ENCODE assay signal across 8 mouse cellular contexts in genomic region chr10:59221473-59222270, GRCm38 (mm10). TPM values are rescaled to one million over a fixed set of nuclear protein-coding genes. Genes with fewer than 3 reads are reported as not detected.
DNase-seq lines count a peak whose midpoint lies in the region; ATAC-seq and TF ChIP-seq lines count a peak whose summit lies in the region.

Sept10 (minus strand) TSS chr10:59221847.
Sowahc (plus strand) TSS chr10:59221953.

- H3K9me3 ChIP-seq in embryonic facial prominence, embryonic 11.5 days (replicated peaks; ENCODE audit: control insufficient read depth, low read length): no peaks in the 10 kb centered on the region
- H3K9me3 ChIP-seq in intestine, postnatal 0 days (ENCODE audit: control insufficient read depth): no peaks in the 10 kb centered on the region
- no peaks in the 10 kb centered on the region for H3K9me3 ChIP-seq in midbrain, embryonic 10.5 days (replicated peaks)

- H3K4me1 ChIP-seq in embryonic facial prominence, embryonic 11.5 days (ENCODE audit: control insufficient read depth, insufficient read depth, low read length): no peaks in the 10 kb centered on the region; the same call in 1 of the 2 replicates
- H3K4me1 ChIP-seq in intestine, postnatal 0 days (replicated peaks; ENCODE audit: control insufficient read depth, insufficient read depth, low read length): peaks cover 3% of the 10 kb centered on the region; the same call in 1 of the 2 replicates
- peaks cover 46% of the 10 kb centered on the region for H3K4me1 ChIP-seq in midbrain, embryonic 10.5 days

- ATAC-seq in embryonic facial prominence, embryonic 11.5 days (replicated peaks; ENCODE audit: insufficient number of reproducible peaks, low FRiP score, low TSS enrichment, low read depth): peak; percentile 95
- ATAC-seq in granulocyte monocyte progenitor cell, adult 5-6 weeks (replicated peaks; ENCODE audit: poor library complexity, severe bottlenecking): peak; percentile 88
- peak; percentile 98 for ATAC-seq in intestine, postnatal 0 days

- 0% methylated on average over 84 of the region's 84 CpGs for WGBS in embryonic facial prominence, embryonic 11.5 days
- under 1% methylated on average over 81 of the region's 84 CpGs for WGBS in intestine, postnatal 0 days
- WGBS in midbrain, embryonic 10.5 days: under 1% methylated on average over 83 of the region's 84 CpGs

- H3K9ac ChIP-seq in embryonic facial prominence, embryonic 11.5 days (replicated peaks; ENCODE audit: low read length): peak within 1 kb of the TSS; percentile 91
- peak within 1 kb of the TSS; percentile 80 for H3K9ac ChIP-seq in intestine, postnatal 0 days (ENCODE audit: low read depth, low read length)

- H3K27me3 ChIP-seq in embryonic facial prominence, embryonic 11.5 days (ENCODE audit: control insufficient read depth, insufficient read depth, low read length): no peaks in the 10 kb centered on the region
- H3K27me3 ChIP-seq in intestine, postnatal 0 days (replicated peaks; ENCODE audit: control insufficient read depth, insufficient read depth, low read length): no peaks in the 10 kb centered on the region
- H3K27me3 ChIP-seq in midbrain, embryonic 10.5 days (ENCODE audit: low read depth, poor library complexity, severe bottlenecking): peaks cover 6% of the 10 kb centered on the region; the same call in 1 of the 2 replicates

- peak within 1 kb of the TSS; percentile 98 for H3K4me2 ChIP-seq in embryonic facial prominence, embryonic 11.5 days (ENCODE audit: low read depth, low read length)
- H3K4me2 ChIP-seq in intestine, postnatal 0 days (replicated peaks; ENCODE audit: low read depth): peak within 1 kb of the TSS; percentile 94

- H3K36me3 ChIP-seq in embryonic facial prominence, embryonic 11.5 days (replicated peaks; ENCODE audit: control insufficient read depth, insufficient read depth, low read depth, low read length): no peaks in the 10 kb centered on the region
- H3K36me3 ChIP-seq in intestine, postnatal 0 days (ENCODE audit: control insufficient read depth, insufficient read depth): no peaks in the 10 kb centered on the region
- peaks cover 4% of the 10 kb centered on the region for H3K36me3 ChIP-seq in midbrain, embryonic 10.5 days

- intact Hi-C loops in left cerebral cortex, postnatal 36 days (cut with DNase I): loop anchor here (2.0 to 5.0 kb wide), 2 partner anchors 54 to 71 kb away; no protein-coding TSS in a partner anchor

- peak within 1 kb of the TSS; percentile 82 for H3K4me3 ChIP-seq in embryonic facial prominence, embryonic 11.5 days (ENCODE audit: low read depth, low read length)
- H3K4me3 ChIP-seq in intestine, postnatal 0 days (ENCODE audit: low read depth, low read length): peak within 1 kb of the TSS; percentile 90
- H3K4me3 ChIP-seq in midbrain, embryonic 10.5 days: peak within 1 kb of the TSS; percentile 88

- H3K27ac ChIP-seq in embryonic facial prominence, embryonic 11.5 days (replicated peaks; ENCODE audit: low read depth, low read length): peak within 1 kb of the TSS; percentile 91
- H3K27ac ChIP-seq in intestine, postnatal 0 days (ENCODE audit: low read depth, low read length): peak within 1 kb of the TSS; percentile 78
- peak within 1 kb of the TSS; percentile 98 for H3K27ac ChIP-seq in midbrain, embryonic 10.5 days (replicated peaks)

- no peak for TF ChIP-seq CTCF in intestine, postnatal 0 days (IDR thresholded peaks at IDR 0.05; ENCODE audit: low read depth)

- peak; percentile 99 for DNase-seq in adrenal gland, postnatal 25 days
- peak; percentile 97 for DNase-seq in embryonic facial prominence, embryonic 11.5 days (ENCODE audit: low spot score)
- DNase-seq in left cerebral cortex, postnatal 36 days (ENCODE audit: low spot score in 2 of 2): peak; percentile 96 to 98
- DNase-seq in midbrain, embryonic 10.5 days (ENCODE audit: low spot score): peak; percentile 98
- peak; percentile 93 for DNase-seq in right cerebral cortex, postnatal 36 days (ENCODE audit: low spot score in 2 of 2)
- peak; percentile 96 to 98 for DNase-seq in urinary bladder, postnatal 4 days (ENCODE audit: low spot score in 2 of 2)

RNA-seq across cellular contexts. Expression of gene Sept10, which starts in this region (rescaled TPM):
- total RNA-seq in adrenal gland, postnatal 25 days (2021): 47.4 and 67.0 TPM in 2 replicates
- 49.4 and 50.5 TPM in 2 replicates for polyA plus RNA-seq in embryonic facial prominence, embryonic 11.5 days (2014; fragmentation: Nextera tagmentation; extraction: Ambion mirVana)
- 8.8 and 11.6 TPM in 2 replicates for total RNA-seq in granulocyte monocyte progenitor cell, adult 5-6 weeks (2014; fragmentation: Nextera tagmentation)
- total RNA-seq in granulocyte monocyte progenitor cell, adult 5-6 weeks (2017): 7.7 and 17.8 TPM in 2 replicates
- 18.8 and 21.5 TPM in 2 replicates for polyA plus RNA-seq in intestine, postnatal 0 days (2015; fragmentation: Nextera tagmentation; extraction: Ambion mirVana)
- 1 to 10 TPM; 6.4 to 7.3 TPM for total RNA-seq in left cerebral cortex, postnatal 36 days (2021)
- polyA plus RNA-seq in midbrain, embryonic 10.5 days (2016; fragmentation: Nextera tagmentation; extraction: Ambion mirVana): 23.6 and 27.7 TPM in 2 replicates

RNA-seq across cellular contexts. Expression of gene Sowahc, which starts in this region (rescaled TPM):
- total RNA-seq in adrenal gland, postnatal 25 days (2021): 29.0 and 29.1 TPM in 2 replicates
- polyA plus RNA-seq in embryonic facial prominence, embryonic 11.5 days (2014; fragmentation: Nextera tagmentation; extraction: Ambion mirVana): 11.1 and 11.5 TPM in 2 replicates
- total RNA-seq in granulocyte monocyte progenitor cell, adult 5-6 weeks (2014; fragmentation: Nextera tagmentation): 6.9 and 8.1 TPM in 2 replicates
- total RNA-seq in granulocyte monocyte progenitor cell, adult 5-6 weeks (2017): 17.2 and 19.6 TPM in 2 replicates
- 3.7 and 4.2 TPM in 2 replicates for polyA plus RNA-seq in intestine, postnatal 0 days (2015; fragmentation: Nextera tagmentation; extraction: Ambion mirVana)
- 1 to 10 TPM; 7.9 to 8.8 TPM for total RNA-seq in left cerebral cortex, postnatal 36 days (2021)
- 13.3 and 15.7 TPM in 2 replicates for polyA plus RNA-seq in midbrain, embryonic 10.5 days (2016; fragmentation: Nextera tagmentation; extraction: Ambion mirVana)

Comparison
In these comparisons a context has a peak if more than half of its experiments do, and no peak if none do; other contexts are left out.
1. Peak in every context shown above with its lines: DNase-seq, ATAC-seq, H3K4me3 ChIP-seq and H3K27ac ChIP-seq.